Mouse (Mus musculus) ES-Bruce4 (cell line): ENCODE measurements around the gene Cebpz.

Experiments
- CTCF ChIP-seq: IDR thresholded peaks from one replicate; pipeline ENCODE4 v1.8.1; 2011; ENCODE audit warnings: low read depth, low read length
- POLR2A ChIP-seq: IDR thresholded peaks from one replicate; pipeline ENCODE4 v1.8.1; 2011; ENCODE audit warnings: low read length; ENCODE audit not compliant: insufficient read depth

DNA sequence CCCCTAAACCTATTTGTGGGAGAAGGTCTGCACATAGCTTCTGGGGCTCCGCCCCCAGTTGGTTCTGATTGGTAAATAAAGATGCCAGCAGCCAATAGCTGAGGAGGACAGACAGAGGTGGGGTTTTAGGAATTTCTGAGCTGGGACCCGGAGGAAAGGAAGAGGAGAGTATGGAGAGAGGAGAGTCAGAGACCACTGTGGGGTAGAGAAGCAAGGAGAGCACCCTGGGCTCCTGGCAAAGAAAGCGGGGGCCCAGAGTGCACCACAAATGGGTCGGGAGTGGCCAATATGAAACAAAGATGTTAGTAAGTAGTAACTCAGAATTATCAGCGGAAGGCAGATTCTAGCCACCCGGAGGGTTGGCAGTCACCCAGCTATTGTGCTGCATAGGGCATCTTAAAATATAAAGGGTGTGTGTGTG lies 24.0 kb downstream of the Cebpz start:
- TF ChIP-seq CTCF (no peak), POLR2A (peak; percentile 78)
